Mouse (Mus musculus) left cerebral cortex, postnatal 25 days (tissue): Measurements from ENCODE around the gene Ksr1. TPM values are rescaled to one million over a fixed set of nuclear protein-coding genes. Genes with fewer than 3 reads are reported as not detected.
A peak's percentile ranks its signal among the peaks of the same experiment; 100 is the strongest.

Source experiments
- DNase-seq, 2 experiments: peaks; one replicate each; pipeline ENCODE4 v3.0.0; 2022; ENCODE audit warnings: low spot score in 2 of 2, mixed read lengths in 1 of 2
- intact Hi-C: fragments of 180-260 bp; cut with DNase I; formaldehyde crosslinking; loops from one replicate; pipeline ENCODE4 v1.15.1; 2025
- total RNA-seq, 2 experiments: library from RNA; stranded (reverse); gene quantifications; 2 replicates each; pipeline ENCODE4 v1.2.3; 2021

The Ksr1 gene
- total RNA-seq, 2 experiments from 2014 or later = 55.2 to 60.6 TPM

- intact Hi-C loops = no loop called here
- DNase-seq = no peak
These were observed 88.4 kb downstream of the Ksr1 start for GRCm38 (mm10) chr11:79057809-79058208.

DNA sequence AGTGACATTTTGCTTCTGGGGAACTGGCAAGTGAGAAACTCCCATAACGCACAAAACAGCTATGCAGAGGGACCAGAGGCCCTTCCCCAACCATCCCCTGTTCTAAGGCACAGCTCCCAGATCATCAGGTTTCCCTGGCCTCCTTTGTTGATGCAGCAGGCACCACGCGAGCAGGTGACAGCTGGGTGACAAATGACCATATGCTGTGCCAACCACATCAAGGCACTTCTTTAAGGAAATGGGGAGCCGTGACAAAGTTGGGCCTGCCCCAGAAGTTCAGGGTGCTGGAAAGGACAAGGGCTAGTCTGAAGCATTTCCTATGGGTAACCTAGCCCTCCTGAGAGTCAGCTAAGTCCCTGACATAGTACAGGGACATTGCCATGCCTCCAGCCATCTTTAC, 89.3 kb downstream of the Ksr1 start:
- intact Hi-C loops = no loop called here
- DNase-seq = no peak

DNA sequence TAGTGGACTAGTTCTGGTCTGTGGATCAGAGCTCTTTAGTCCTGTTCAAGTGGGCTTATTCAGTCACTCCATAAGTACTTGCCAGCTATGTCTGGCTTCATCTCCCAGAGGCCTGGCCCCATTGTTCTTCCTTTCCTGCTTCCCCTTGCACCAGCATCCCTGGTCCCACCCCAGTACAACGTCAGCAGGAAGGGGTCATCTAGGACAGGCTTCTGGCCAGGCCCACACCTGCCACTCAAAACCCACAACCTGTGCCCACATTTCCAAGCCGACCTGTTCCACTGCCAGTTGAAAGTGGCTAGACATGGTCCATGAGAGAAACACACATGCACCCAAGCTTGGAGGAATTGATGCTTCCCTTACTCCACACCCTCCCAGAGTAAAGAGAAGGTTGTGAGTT, 90.2 kb downstream of the Ksr1 start:
- intact Hi-C loops = no loop called here
- no peak for DNase-seq

DNA sequence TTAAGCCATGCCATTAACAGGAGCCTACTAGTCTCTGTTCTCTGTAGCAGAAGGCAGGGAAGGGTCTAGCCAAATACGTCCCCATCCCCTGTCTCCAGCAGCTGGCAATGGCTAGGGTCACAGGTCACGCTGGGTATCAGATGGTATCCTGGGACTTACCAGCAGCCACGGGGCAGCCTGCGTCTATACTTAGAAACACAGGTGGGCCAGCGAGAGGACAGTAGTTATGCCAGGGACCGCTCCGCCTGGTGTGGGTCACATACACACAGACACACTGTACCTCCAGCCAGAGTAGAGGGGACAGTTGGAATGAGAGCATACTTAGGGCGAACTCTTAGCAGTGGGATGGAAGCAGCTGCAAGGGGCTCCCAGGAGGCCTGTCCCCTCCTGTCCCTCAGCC, 91.0 kb downstream of the Ksr1 start:
- no peak for DNase-seq
- intact Hi-C loops = no loop called here

DNA sequence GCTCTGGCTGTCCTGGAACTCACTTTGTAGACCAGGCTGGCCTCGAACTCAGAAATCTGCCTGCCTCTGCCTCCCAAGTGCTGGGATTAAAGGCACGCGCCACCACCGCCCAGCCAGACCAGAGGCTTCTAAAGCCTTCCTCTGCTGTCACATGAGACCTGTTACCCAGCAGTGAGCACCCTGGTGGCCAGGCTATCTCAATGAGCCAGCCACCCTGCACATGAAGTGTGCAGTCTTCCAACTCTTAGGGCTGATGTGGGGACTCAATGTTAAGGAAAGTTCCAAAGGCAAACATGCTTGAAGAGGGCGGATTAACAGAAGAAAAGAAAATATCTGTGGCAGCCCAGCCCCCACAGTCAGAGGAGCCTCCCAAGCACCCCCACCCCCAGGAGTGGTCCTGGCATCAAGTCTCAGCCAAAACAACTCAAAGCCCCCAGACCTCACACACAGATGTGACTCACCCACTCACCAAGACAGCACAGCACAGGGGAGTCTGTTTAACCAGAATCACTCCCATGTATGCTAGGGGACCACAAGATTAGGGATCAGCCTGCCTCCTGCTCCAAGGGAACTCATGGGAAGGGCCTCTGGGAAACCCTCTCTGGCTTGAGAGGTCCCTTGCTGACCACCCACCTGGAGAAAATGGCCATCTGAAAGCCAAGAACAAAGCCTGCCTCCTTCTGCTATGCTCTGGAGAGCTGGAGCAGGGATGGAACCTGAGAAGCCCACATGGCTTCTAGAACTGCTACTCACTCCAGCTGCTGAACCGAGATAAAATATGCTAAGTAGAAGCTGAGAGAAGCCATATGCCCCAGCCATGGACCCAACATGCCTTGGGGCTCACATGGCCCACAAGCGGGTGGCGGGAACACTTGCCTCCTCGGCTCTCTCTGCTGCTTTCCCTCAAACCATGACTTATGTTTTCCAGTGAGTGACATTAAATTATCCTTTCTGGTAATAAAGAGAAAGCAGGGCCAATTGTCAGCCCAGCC, 91.8 kb downstream of the Ksr1 start:
- intact Hi-C loops = no loop called here
- DNase-seq = no peak

DNA sequence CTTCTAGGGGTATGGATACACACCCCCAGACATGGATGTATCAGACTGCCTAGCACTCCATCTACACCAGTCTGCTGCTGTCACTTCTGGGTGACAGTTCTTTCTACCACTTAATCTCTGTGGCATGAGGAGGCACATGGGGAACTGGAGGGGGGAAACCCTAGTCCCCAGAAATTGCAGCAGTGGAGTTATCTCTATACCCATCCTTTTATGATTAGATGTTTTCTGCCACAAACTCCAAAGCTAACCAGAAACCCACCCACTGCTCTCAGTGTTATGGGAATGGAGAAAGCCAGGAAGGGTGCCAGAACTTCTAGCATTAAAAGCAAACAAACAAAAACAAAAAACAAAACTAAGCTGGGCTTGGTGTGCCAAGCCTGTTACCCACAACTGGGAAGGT, 92.8 kb downstream of the Ksr1 start:
- intact Hi-C loops = no loop called here
- no peak for DNase-seq

GRCm38 (mm10) chr11:79052769-79053168, 93.4 kb downstream of the Ksr1 start:
- no peak for DNase-seq

GRCm38 (mm10) chr11:79051522-79051921, 94.7 kb downstream of the Ksr1 start:
- intact Hi-C loops = no loop called here

More at GRCm38 (mm10) chr11:79052769-79053168, 93.4 kb downstream of the Ksr1 start:
- intact Hi-C loops = no loop called here

GRCm38 (mm10) chr11:79050781-79051507, 95.3 kb downstream of the Ksr1 start:
- intact Hi-C loops = no loop called here
- no peak for DNase-seq

More at GRCm38 (mm10) chr11:79051522-79051921, 94.7 kb downstream of the Ksr1 start:
- no peak for DNase-seq

GRCm38 (mm10) chr11:79048906-79049305, 97.3 kb downstream of the Ksr1 start:
- no peak for DNase-seq
- intact Hi-C loops = no loop called here

DNA sequence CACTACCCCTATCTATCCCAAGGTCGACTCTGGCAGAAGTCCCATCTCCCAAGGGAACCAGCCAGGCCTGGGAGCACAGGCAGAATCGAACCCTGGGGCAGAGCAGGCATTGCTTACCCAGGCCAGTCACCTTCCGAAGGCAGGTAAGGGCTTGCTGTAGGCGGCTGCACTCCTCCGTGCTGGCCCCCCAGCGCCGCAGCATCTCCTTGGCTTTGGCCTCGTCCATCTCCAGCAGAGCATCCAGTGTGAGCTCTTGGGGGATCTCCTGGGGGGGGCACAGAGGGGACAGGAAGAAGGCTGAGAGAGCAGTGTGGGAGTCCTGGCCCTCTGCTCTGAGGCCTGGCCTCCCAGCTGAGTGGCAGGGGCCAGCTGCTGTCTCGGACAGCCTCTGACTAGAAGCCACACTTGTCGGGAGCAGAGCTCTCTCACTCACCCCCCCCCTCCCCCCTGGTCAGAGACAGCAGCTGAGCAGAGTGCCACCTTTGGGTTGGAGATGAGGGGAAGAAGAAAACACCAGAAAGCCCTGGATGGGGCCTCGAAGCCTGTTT, 99.0 kb downstream of the Ksr1 start:
- intact Hi-C loops = no loop called here
- no peak for DNase-seq

- DNase-seq = no peak
- intact Hi-C loops = no loop called here
These were observed 99.5 kb downstream of the Ksr1 start for GRCm38 (mm10) chr11:79046561-79047155.

DNA sequence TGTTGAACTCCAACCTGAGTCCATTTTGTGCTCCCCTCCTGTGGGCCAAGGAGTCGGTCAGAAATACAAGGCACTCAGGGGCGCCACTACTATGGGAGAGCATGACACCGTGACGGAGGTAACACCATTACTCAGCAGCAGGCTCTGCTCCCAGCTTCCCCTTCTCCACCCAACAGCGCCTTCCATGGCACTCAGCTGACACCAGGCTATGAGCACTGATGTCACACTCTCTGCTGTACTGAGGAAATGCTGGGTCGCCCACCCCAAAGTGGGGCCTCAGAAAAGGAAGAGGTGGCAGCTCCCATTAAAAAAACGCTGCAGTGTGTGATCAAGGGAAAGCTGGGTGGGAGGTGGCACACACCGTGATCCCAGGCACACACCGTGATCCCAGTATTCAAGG, 101.0 kb downstream of the Ksr1 start:
- no peak for DNase-seq
- intact Hi-C loops = no loop called here

GRCm38 (mm10) chr11:79044798-79045197, 101.4 kb downstream of the Ksr1 start:
- intact Hi-C loops = no loop called here

GRCm38 (mm10) chr11:79041908-79042430, 104.2 kb downstream of the Ksr1 start:
- intact Hi-C loops = no loop called here
- DNase-seq = no peak

More at GRCm38 (mm10) chr11:79044798-79045197, 101.4 kb downstream of the Ksr1 start:
- no peak for DNase-seq

DNA sequence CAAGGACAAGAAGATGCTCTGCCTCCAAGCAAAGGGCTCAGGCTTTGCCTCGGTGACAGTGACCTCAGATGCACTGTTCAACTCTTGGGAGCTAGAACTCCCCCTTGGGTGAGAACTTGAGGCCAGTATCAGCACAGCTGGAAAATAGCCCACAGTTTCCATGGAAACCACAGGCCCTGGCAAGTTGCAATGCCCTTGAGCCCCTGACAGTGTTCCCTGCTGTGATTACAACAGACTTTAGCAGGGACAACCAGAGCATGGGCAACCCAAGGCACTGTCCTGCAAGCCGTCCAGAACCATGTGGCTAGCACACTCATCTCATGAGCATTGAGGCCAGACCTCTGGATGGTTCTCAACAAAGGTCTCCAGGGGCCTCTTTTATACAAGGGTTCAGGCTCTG, 106.7 kb downstream of the Ksr1 start:
- DNase-seq = peak in 1 of 2 experiments; percentile 13
- intact Hi-C loops = loop anchor here (10.0 kb wide), 1 partner anchor 75 kb away; no protein-coding TSS in a partner anchor

GRCm38 (mm10) chr11:79037555-79037954, 108.7 kb downstream of the Ksr1 start:
- DNase-seq = peak in 1 of 2 experiments; percentile 26
- intact Hi-C loops = loop anchor here (10.0 kb wide), 1 partner anchor 77 kb away; no protein-coding TSS in a partner anchor

DNA sequence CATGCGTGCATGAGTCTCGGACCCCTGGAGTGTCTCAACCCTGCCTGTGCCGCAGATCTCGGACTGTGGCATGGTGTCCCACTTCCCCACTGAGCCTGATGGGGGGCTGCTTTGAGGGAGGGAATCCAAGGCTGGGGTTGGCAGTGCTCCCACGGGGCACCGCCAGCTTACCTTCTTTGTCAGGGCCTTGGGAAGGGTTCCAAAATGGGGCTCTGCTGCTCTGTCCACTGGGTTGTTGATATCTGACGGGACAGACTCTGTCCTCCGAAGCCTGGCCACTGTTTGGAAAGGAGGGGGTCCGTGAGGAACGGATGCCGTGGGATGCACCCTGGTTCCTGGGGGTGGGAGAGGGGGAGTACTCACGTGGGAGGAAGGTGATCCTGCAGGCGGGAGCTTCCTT, 109.9 kb downstream of the Ksr1 start:
- intact Hi-C loops = loop anchor here (10.0 kb wide), 1 partner anchor 78 kb away; no protein-coding TSS in a partner anchor
- DNase-seq = no peak

DNA sequence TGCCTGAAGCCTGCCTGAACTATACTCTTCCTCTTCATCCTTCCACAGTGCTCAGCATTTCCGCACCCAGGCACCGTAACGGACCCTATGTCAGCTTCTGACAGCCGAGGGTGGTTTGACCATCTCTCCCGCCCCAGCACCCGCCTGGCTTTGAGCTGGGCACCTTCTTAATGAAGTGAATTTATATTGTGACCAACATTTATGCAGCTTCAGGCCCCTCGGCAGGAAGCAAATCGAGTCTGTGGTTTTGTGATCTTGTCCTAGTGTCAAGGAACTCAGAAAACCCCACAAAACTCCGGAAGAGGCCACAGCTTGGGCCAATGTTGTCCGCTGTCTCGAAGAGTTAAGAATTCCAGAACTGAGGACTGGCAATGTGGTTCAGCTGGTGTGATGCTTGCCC, 112.6 kb downstream of the Ksr1 start:
- intact Hi-C loops = loop anchor here (5.0 to 10.0 kb wide), 2 partner anchors 81 to 264 kb away; partner anchors contain the start of gene Gm9964
- DNase-seq = no peak
